Mouse (Mus musculus) forebrain, embryonic 14.5 days (tissue): ENCODE data around the gene Avil. TPM values are rescaled to one million over a fixed set of nuclear protein-coding genes. Genes with fewer than 3 reads are reported as not detected.
A peak's percentile ranks its signal among the peaks of the same experiment; 100 is the strongest.

Experiments used
- ATAC-seq: fragments of 200-750 bp; cut with Nextera tagmentation; 2 replicates; pipeline ENCODE4 v1.8.0; 2017; ENCODE audit warnings: mild to moderate bottlenecking, moderate library complexity
- DNase-seq: peaks from one replicate; pipeline ENCODE4 v3.0.0-alpha.2; 2015; ENCODE audit warnings: low spot score
- H3K27ac ChIP-seq: fragments of 300-500 bp; sonication (generic); 2 replicates; pipeline ENCODE4 v1.5.1; 2014; ENCODE audit warnings: low read depth, mild to moderate bottlenecking, control low read depth, low read length, moderate library complexity
- H3K27me3 ChIP-seq: fragments of 300-500 bp; sonication (generic); replicated peaks from 2 replicates; pipeline ENCODE4 v1.6.1; 2014; ENCODE audit warnings: low read length, control low read depth, mixed read lengths; ENCODE audit not compliant: control insufficient read depth, insufficient read depth
- H3K36me3 ChIP-seq: fragments of 300-500 bp; sonication (generic); 2 replicates; pipeline ENCODE4 v1.6.1; 2014; ENCODE audit warnings: low read length, control low read depth; ENCODE audit not compliant: control insufficient read depth, insufficient read depth
- H3K4me1 ChIP-seq: fragments of 300-500 bp; sonication (generic); 2 replicates; pipeline ENCODE4 v1.6.1; 2014; ENCODE audit warnings: antibody characterized with exemption, low read length, control low read depth; ENCODE audit not compliant: control insufficient read depth, insufficient read depth
- H3K4me2 ChIP-seq: fragments of 300-500 bp; sonication (generic); 2 replicates; pipeline ENCODE4 v1.6.1; 2014; ENCODE audit warnings: mild to moderate bottlenecking, control low read depth, low read length
- H3K4me3 ChIP-seq: fragments of 300-500 bp; sonication (generic); 2 replicates; pipeline ENCODE4 v1.5.1; 2014; ENCODE audit warnings: low read depth, low read length, control low read depth
- H3K9ac ChIP-seq: fragments of 300-500 bp; sonication (generic); 2 replicates; pipeline ENCODE4 v1.6.1; 2014; ENCODE audit warnings: mild to moderate bottlenecking, low read length, control low read depth, moderate library complexity
- H3K9me3 ChIP-seq: fragments of 300-500 bp; sonication (generic); replicated peaks from 2 replicates; pipeline ENCODE4 v1.6.1; 2016; ENCODE audit warnings: low read length, control low read depth, mixed read lengths; ENCODE audit not compliant: control insufficient read depth
- WGBS: fragments of 180-500 bp; shearing (Covaris S2); extraction: QIAGEN DNeasy Blood & Tissue Kit; methylation state at CpG from one replicate; pipeline ENCODE4 v1.1.7; 2014; 5-methylcytosine and 5-hydroxymethylcytosine counted together
- polyA plus RNA-seq: library from polyadenylated mRNA; unstranded; fragments of >200 nt; fragmentation: Nextera tagmentation; extraction: Ambion mirVana; gene quantifications from 2 replicates; pipeline ENCODE4 v1.2.1, GENCODE M21; 2014

Avil gene
- polyA plus RNA-seq, 1 experiment from 2014 or later: 0.70 TPM

- no peaks in the 10 kb centered on the region for H3K9me3 ChIP-seq
- DNase-seq (no peak), ATAC-seq (0 out of 2 replicates have a peak, but pooled peaks have one; percentile 0)
- H3K27me3 ChIP-seq: no peaks in the 10 kb centered on the region
- peaks cover 5% of the 10 kb centered on the region for H3K36me3 ChIP-seq
- peak overlapping the region; percentile 96 for H3K9ac ChIP-seq
- H3K4me3 ChIP-seq: peak overlapping the region; percentile 99
- peak overlapping the region; percentile 91 for H3K4me2 ChIP-seq
- whole genome bisulfite sequencing: 1% methylated on average over 50 of the region's 62 CpGs
- H3K27ac ChIP-seq: peak overlapping the region; percentile 100
- H3K4me1 ChIP-seq: peaks cover 39% of the 10 kb centered on the region
Observed at GRCm38 (mm10) chr10:126979121-126979635, 21.3 kb upstream of the Avil start.

DNA sequence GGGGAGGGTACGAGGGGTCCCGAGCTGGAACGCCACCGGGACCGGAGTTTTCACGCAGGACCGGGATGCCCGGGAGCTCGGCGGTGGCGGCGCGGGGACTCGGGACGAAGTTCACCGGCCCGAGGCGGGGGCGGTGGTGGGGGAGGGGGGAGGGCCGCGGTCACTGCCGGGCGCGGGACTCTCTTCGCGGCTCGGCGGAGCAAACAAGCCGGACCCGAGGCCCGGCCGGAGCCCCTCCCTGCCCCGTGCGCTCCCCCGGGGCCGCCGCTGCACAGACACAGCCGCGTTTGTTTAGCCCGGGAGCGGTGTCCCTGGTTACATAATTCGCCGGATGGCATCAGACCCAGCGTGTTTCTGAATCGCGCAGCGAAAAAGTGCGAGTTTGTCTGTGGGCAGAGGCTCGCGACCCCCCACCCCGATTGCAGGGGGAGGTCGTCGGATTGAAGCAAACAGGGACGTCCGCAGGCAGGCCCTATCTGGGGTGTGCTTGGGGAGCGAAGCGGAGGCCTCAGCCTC lies 20.8 kb upstream of the Avil start:
- Histone ChIP-seq H3K4me3 (peak overlapping the region; percentile 99), H3K9ac (peak overlapping the region; percentile 96), H3K4me2 (peak overlapping the region; percentile 91), H3K36me3 (peaks cover 5% of the 10 kb centered on the region), H3K4me1 (peaks cover 44% of the 10 kb centered on the region), H3K9me3 (no peaks in the 10 kb centered on the region), H3K27ac (peak overlapping the region; percentile 100), H3K27me3 (no peaks in the 10 kb centered on the region)
- under 1% methylated on average over 42 of the region's 57 CpGs for WGBS
- DNase-seq (peak; percentile 51), ATAC-seq (no peak)

- Histone ChIP-seq H3K4me3 (peak overlapping the region; percentile 99), H3K9ac (peak overlapping the region; percentile 96), H3K36me3 (peaks cover 5% of the 10 kb centered on the region), H3K9me3 (no peaks in the 10 kb centered on the region), H3K27ac (peak overlapping the region; percentile 100), H3K27me3 (no peaks in the 10 kb centered on the region), H3K4me2 (peak overlapping the region; percentile 91), H3K4me1 (peaks cover 48% of the 10 kb centered on the region)
- under 1% methylated on average over 16 of the region's 16 CpGs for WGBS
- DNase-seq: peak; percentile 88
- ATAC-seq: peak; percentile 41
Observed at GRCm38 (mm10) chr10:126980221-126980932, 20.1 kb upstream of the Avil start.

DNA sequence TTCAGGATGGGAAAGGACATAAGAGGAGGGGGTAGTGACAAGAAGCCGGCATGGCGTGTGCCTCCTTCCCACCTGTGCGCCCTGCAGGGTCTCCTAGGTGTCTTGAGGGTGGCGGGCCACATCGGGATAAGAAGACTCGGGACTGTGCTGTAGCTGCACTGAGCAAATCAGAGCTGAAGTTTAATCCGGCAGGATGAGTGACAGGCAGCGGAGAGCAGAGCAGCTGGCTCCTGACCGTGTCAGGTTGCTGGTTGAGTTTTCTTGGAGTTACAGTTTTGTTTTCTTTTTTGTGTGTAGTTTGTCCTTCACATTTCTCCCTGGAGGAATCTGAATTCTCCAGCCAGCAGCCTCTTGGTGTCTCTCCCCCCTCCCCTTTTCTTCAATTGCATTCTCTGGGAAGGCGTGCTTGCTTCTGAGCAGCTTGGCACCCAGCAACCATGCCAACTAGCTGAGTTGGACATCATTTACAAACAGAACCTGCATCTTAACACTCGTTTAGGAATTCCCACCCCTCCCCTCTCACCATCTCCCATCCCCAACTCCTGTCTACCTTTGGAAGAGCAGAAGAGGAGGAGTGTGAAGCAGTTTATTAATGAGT lies 19.5 kb upstream of the Avil start:
- 2% methylated on average over 11 of the region's 11 CpGs for WGBS
- H3K36me3 ChIP-seq: peaks cover 5% of the 10 kb centered on the region
- peaks cover 51% of the 10 kb centered on the region for H3K4me1 ChIP-seq

GRCm38 (mm10) chr10:126981746-126982145 lies 18.8 kb upstream of the Avil start:
- ATAC-seq: no peak
- DNase-seq: no peak
- Histone ChIP-seq H3K4me3 (no peak overlapping the region), H3K27me3 (no peaks in the 10 kb centered on the region), H3K4me1 (peaks cover 59% of the 10 kb centered on the region), H3K36me3 (peaks cover 5% of the 10 kb centered on the region), H3K4me2 (peak overlapping the region; percentile 91), H3K27ac (no peak overlapping the region), H3K9ac (no peak overlapping the region), H3K9me3 (no peaks in the 10 kb centered on the region)
- 64% methylated on average over 3 of the region's 3 CpGs for WGBS

More for the DNA sequence above, 19.5 kb upstream of the Avil start:
- Histone ChIP-seq H3K27me3 (no peaks in the 10 kb centered on the region), H3K9me3 (no peaks in the 10 kb centered on the region), H3K4me2 (peak overlapping the region; percentile 91), H3K9ac (peak overlapping the region; percentile 96), H3K4me3 (peak overlapping the region; percentile 99), H3K27ac (peak overlapping the region; percentile 100)
- no peak for ATAC-seq
- DNase-seq: peak; percentile 64

DNA sequence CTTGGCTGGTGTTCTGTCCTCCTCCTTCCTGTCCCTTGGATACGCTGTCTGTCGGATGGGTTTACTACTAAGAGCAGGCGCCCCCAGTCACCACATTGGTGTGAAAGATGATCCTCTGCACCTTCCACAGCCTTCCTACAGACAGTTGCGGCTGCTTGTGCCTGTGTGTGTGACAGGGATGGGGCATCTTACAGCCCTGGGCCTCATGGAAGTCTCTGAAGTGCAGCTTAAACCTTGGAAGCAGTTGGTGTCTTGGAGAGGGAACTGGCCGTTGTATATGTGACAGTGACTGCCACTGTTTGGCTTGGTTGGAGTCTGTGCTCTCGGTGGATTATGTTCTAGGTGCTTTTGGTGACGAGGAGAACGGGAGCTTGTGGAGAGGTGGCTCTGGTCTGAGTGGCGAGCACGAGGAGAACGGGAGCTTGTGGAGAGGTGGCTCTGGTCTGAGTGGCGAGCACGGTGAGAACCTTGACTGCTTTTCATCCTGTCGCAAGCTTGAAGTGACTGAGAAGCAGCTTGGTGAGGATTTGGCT lies 17.2 kb upstream of the Avil start:
- 0 out of 2 replicates have a peak overlapping the region, but pooled peaks have one; percentile 50 for H3K27ac ChIP-seq
- ATAC-seq: no peak

DNA sequence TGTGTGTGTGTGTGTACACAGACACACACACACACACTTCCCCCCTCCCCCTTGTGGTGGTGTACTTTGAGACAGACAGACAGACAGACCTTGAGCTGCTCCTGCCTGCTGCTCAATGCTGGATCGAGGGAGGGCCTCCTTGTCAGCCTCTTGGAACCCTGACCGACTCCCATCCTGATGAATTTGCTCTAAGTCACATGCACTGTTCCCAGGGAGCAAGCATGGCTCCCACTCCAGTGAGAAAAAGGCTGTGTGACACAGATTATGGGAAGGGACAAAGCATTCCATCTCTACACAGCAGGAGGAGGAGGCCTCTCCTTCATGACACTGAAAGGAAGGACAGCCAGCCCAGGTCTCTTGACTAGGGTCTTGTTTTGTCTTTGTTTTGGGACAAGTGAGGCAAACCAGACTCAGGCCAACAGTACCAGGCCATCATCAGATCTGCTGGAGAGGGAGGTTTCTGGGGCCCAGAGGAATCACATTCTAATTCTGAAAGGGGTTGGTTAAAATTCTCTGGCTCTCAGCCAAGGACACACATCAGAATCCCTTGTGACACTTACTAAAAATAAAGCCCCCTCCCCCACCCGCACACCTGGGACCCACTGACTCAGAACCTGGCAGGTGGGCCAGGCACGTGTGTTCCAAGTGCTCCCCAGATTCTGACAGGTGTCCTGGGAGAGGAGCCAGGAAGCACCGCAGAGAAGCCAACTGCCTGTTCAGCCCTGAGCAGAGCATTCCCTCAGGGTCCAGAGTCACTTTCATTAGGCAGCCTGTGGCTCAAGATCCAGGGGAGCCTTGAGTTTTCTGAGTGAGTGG lies 16.1 kb upstream of the Avil start:
- H3K27ac ChIP-seq: peak overlapping the region; percentile 50; the same call in 1 of the 2 replicates
- no peaks in the 10 kb centered on the region for H3K27me3 ChIP-seq
- WGBS: 18% methylated on average over 5 of the region's 5 CpGs
- H3K4me2 ChIP-seq: no peak overlapping the region; the same call in 1 of the 2 replicates
- no peaks in the 10 kb centered on the region for H3K9me3 ChIP-seq
- DNase-seq (peak; percentile 64), ATAC-seq (no peak)
- H3K4me1 ChIP-seq: peaks cover 67% of the 10 kb centered on the region
- peak overlapping the region; percentile 17; the same call in 1 of the 2 replicates for H3K9ac ChIP-seq
- H3K36me3 ChIP-seq: peaks cover 5% of the 10 kb centered on the region
- H3K4me3 ChIP-seq: no peak overlapping the region

More for the DNA sequence above, 17.2 kb upstream of the Avil start:
- no peak for DNase-seq
- H3K9ac ChIP-seq: peak overlapping the region; percentile 17
- H3K4me1 ChIP-seq: peaks cover 67% of the 10 kb centered on the region
- H3K36me3 ChIP-seq: peaks cover 5% of the 10 kb centered on the region
- H3K4me2 ChIP-seq: peak overlapping the region; percentile 91
- H3K27me3 ChIP-seq: no peaks in the 10 kb centered on the region
- no peak overlapping the region for H3K4me3 ChIP-seq
- 62% methylated on average over 14 of the region's 14 CpGs for WGBS
- no peaks in the 10 kb centered on the region for H3K9me3 ChIP-seq

DNA sequence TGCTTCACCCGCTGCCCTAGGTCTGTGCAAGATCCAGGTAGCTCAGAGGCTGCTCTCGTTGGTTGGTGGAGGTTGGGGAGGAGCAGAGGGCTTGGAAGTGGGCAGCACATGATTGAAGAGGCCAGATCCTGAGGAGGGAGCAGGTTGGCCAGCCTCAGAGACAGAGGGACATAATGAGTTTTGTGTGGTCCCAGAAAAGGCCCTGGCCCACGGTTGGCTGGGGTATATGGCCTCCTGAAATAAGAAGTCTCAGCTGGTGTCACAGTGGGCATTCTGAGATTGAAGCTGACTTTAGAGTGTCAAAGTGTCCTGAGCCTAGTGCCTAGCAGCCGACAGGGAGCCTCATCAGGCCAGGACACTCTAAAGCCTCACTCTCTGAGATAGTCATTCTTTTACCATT lies 15.4 kb upstream of the Avil start:
- no peaks in the 10 kb centered on the region for H3K27me3 ChIP-seq
- H3K9ac ChIP-seq: no peak overlapping the region
- H3K36me3 ChIP-seq: peaks cover 5% of the 10 kb centered on the region
- DNase-seq (no peak), ATAC-seq (no peak)
- H3K4me2 ChIP-seq: no peak overlapping the region
- H3K4me1 ChIP-seq: peaks cover 67% of the 10 kb centered on the region
- H3K4me3 ChIP-seq: no peak overlapping the region
- 84% methylated on average over 4 of the region's 4 CpGs for WGBS
- no peaks in the 10 kb centered on the region for H3K9me3 ChIP-seq
- peak overlapping the region; percentile 39; the same call in 1 of the 2 replicates for H3K27ac ChIP-seq
